Mouse (Mus musculus) spleen, adult 2 months (tissue): ENCODE data around the gene Wdhd1. TPM values are rescaled to one million over a fixed set of nuclear protein-coding genes. Genes with fewer than 3 reads are reported as not detected.

Experiments used
- DNase-seq, 2 experiments: peaks; one replicate each; pipeline versions ENCODE4 v3.0.0 to v3.0.0-alpha.2; 2012 to 2021; ENCODE audit warnings: low spot score in 2 of 2, low read depth in 1 of 2
- H3K27ac ChIP-seq: fragments of 200-500 bp; 2 replicates; pipeline ENCODE4 v1.5.1; 2012; ENCODE audit warnings: low read length, inconsistent platforms; ENCODE audit not compliant: insufficient read depth
- H3K27me3 ChIP-seq: fragments of 200-500 bp; 2 replicates; pipeline ENCODE4 v1.6.1; 2012; ENCODE audit warnings: mild to moderate bottlenecking, moderate library complexity, low read length, inconsistent platforms; ENCODE audit not compliant: control insufficient read depth, insufficient read depth
- H3K36me3 ChIP-seq: fragments of 200-500 bp; 2 replicates; pipeline ENCODE4 v1.6.1; 2012; ENCODE audit warnings: mild to moderate bottlenecking, low read length, inconsistent platforms; ENCODE audit not compliant: control insufficient read depth, insufficient read depth
- H3K4me1 ChIP-seq: fragments of 200-500 bp; 2 replicates; pipeline ENCODE4 v1.6.1; 2011; ENCODE audit warnings: inconsistent platforms; ENCODE audit not compliant: control insufficient read depth, insufficient read depth, insufficient read length
- H3K4me3 ChIP-seq: fragments of 200-500 bp; 2 replicates; pipeline ENCODE4 v1.5.1; 2011; ENCODE audit warnings: mild to moderate bottlenecking, inconsistent platforms; ENCODE audit not compliant: insufficient read depth, insufficient read length; ENCODE audit errors: extremely low read depth
- CTCF ChIP-seq: fragments of 200-500 bp; IDR thresholded peaks from 2 replicates; pipeline ENCODE4 v1.5.1; 2011; ENCODE audit warnings: mild to moderate bottlenecking, inconsistent platforms; ENCODE audit not compliant: insufficient read depth, insufficient read length, insufficient replicate concordance; ENCODE audit errors: extremely low read depth
- POLR2A ChIP-seq: fragments of 200-500 bp; IDR thresholded peaks from 2 replicates; pipeline ENCODE4 v1.6.1; 2011; ENCODE audit warnings: low read depth, low read length, inconsistent platforms
- WGBS: fragments of 180-500 bp; shearing (Covaris S2); methylation state at CpG from one replicate; pipeline ENCODE4 v1.1.7; 2018; 5-methylcytosine and 5-hydroxymethylcytosine counted together
- polyA plus RNA-seq: library from polyadenylated mRNA; depleted of rRNA; stranded (reverse); fragments of >200 nt; gene quantifications from 2 replicates; pipeline ENCODE4 v1.2.3, GENCODE M21; 2012

Wdhd1 gene
- polyA plus RNA-seq, 1 experiment = 2.7 TPM

DNA sequence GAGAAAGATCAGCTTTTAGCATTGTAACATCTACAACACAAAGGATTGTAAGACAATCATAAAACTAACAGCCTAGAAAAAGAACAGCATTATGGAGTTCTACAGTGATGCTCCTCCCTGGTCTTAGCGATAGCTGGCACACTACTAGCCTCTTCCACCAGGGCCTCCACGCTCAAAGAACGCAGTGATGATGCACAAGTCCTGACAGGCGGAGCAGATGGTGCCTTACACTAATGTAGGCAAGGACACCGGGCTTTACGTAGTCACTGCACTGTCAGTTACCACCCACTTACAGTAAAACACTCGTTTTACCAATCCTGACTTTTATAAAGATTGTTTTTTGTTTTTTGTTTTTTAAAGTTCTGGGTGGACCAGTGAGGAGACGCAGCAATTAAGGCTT lies 10.8 kb downstream of the Wdhd1 start:
- H3K27me3 ChIP-seq = no peaks in the 10 kb centered on the region
- H3K36me3 ChIP-seq = peaks cover 10% of the 10 kb centered on the region
- H3K27ac ChIP-seq = no peak overlapping the region
- DNase-seq = no peak
- 97% methylated on average over 8 of the region's 8 CpGs for WGBS
- no peak overlapping the region for H3K4me3 ChIP-seq
- TF ChIP-seq POLR2A = no peak
- TF ChIP-seq CTCF = no peak
- H3K4me1 ChIP-seq = no peaks in the 10 kb centered on the region

DNA sequence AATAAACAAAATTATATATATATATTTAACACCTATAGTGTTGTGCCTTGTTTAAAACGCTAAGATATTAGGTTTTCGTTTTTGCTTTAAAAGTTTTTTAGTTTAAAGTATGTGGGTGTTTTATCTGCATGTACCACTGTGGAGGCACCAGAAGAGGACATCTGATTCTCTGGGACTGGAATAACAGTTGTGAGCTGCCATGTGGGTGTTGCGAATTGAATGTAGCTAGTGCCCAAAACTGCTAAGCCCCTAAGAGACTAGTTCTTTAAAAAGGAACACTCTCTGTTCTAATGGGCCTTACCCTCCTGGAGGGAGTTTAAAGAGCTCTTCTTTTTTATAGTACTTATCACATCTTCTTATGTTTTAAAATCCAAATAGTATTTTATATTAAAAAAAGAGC lies 11.8 kb downstream of the Wdhd1 start:
- no peak for TF ChIP-seq CTCF
- no peak for TF ChIP-seq POLR2A
- no peaks in the 10 kb centered on the region for H3K27me3 ChIP-seq
- H3K27ac ChIP-seq = no peak overlapping the region
- no peak overlapping the region for H3K4me3 ChIP-seq
- no peaks in the 10 kb centered on the region for H3K4me1 ChIP-seq
- 98% methylated on average over 3 of the region's 3 CpGs for WGBS
- peaks cover 10% of the 10 kb centered on the region for H3K36me3 ChIP-seq
- no peak for DNase-seq

DNA sequence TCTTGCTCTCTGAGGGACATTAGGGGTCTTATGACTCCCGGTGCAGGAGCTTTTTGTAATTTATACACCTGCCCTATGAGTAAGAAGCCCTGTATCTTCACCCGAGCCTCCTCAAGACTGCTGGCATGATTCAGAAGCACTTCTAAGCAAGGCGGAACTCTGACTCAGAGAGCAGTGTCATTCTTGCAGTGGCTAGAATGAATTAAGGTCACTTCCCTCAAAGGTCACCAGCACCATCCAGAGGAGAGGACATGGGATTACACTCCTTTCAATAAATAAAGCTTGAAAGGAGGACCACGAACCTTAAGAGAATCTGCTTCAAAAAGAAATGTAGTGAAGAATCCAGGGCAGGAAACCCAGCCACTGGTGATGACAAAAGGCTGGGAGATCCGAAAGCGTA lies 26.8 kb downstream of the Wdhd1 start:
- H3K27ac ChIP-seq = no peak overlapping the region
- 88% methylated on average over 6 of the region's 6 CpGs for WGBS
- DNase-seq = no peak
- H3K36me3 ChIP-seq = peaks cover 14% of the 10 kb centered on the region
- no peak for TF ChIP-seq CTCF
- TF ChIP-seq POLR2A = no peak
- H3K4me3 ChIP-seq = no peak overlapping the region
- H3K4me1 ChIP-seq = no peaks in the 10 kb centered on the region
- H3K27me3 ChIP-seq = no peaks in the 10 kb centered on the region

DNA sequence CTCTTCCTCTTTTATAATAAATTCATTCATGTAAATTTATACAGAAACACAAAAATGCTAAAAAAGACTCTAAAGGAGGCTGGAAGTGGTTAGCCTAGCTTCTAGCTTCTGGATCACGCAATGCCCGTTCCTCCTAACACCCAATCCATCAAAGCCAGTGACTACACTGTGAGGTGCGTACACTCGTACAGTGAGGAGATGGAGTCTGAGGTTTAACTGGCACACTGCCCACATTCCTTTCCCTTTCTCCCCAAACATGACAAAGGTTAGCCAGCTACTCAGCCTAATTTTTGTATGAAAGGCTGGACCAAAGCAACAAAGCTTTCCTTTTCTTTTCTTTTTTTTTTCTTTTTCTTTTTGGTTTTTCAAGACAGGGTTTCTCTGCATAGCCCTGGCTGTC lies 33.9 kb downstream of the Wdhd1 start:
- H3K27me3 ChIP-seq = no peaks in the 10 kb centered on the region
- peaks cover 20% of the 10 kb centered on the region for H3K36me3 ChIP-seq
- H3K27ac ChIP-seq = no peak overlapping the region
- no peak for TF ChIP-seq POLR2A
- TF ChIP-seq CTCF = no peak
- no peak for DNase-seq
- 90% methylated on average over 4 of the region's 4 CpGs for WGBS
- H3K4me1 ChIP-seq = no peaks in the 10 kb centered on the region
- H3K4me3 ChIP-seq = no peak overlapping the region

DNA sequence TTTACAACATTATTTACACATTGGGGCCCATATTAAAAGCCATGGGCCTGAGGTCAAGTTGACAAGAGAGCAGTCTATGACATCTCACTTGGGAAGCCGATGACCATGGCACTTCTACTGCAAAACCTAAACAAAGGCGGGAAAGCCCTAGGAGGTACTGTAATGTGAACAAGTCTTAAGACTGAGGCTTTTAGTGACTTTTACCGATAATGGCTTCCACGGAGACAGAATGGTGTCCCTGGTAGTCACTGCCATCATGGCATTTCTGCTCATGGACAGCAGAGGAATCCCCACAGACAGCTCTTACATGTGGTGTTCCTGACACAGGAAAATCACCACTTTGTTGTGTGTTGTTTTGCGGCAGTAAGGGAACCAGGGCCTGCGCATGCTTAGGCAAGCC lies 35.6 kb downstream of the Wdhd1 start:
- peaks cover 11% of the 10 kb centered on the region for H3K36me3 ChIP-seq
- WGBS = 93% methylated on average over 6 of the region's 6 CpGs
- TF ChIP-seq CTCF (no peak), POLR2A (no peak)
- DNase-seq = no peak
- no peaks in the 10 kb centered on the region for H3K4me1 ChIP-seq
- H3K27me3 ChIP-seq = no peaks in the 10 kb centered on the region
- no peak overlapping the region for H3K4me3 ChIP-seq
- H3K27ac ChIP-seq = peak overlapping the region; percentile 54; the same call in 1 of the 2 replicates

DNA sequence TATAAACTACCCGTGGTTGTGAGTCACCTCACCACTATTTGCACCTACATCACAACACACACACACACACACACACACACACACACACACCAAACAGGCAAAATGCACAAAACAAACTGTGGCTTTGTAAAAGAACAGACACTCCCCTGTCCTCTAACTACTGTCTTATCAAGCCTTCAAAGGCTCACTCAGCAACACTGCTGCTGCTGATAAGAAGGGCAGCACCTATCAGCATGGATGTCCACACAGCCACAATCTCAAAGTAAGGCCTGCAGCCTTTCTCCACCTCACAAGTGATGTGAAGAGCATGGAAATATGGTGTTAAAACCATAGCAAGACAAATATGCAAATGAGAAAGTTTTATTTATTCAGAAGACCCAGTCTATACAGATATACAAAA lies 36.1 kb downstream of the Wdhd1 start:
- Histone ChIP-seq H3K27me3 (no peaks in the 10 kb centered on the region), H3K36me3 (peaks cover 11% of the 10 kb centered on the region), H3K4me3 (no peak overlapping the region), H3K27ac (no peak overlapping the region), H3K4me1 (no peaks in the 10 kb centered on the region)
- 84% methylated on average over 1 of the region's 1 CpGs for WGBS
- TF ChIP-seq POLR2A (no peak), CTCF (no peak)
- DNase-seq = no peak

DNA sequence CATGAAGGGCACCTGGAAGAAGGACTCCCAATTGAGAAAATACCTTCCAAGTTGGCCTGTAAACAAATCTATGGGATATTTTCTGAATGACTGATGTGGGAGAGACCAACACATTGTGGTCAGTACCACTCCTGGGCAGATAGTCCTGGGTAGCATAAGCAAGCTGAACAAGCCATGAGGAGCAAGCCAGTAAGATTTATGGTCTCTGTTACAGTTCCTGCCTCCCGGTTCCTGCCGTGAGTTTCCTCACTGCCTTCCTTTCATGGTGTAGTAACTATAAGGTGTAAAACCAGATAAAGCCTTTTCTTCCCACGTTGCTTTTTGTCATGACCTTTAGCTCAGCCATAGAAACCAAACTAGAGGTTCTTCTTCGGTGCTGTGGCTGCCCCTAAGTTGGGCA lies 39.4 kb downstream of the Wdhd1 start:
- TF ChIP-seq CTCF (no peak), POLR2A (no peak)
- WGBS = 87% methylated on average over 4 of the region's 4 CpGs

More for the DNA sequence above, 39.4 kb downstream of the Wdhd1 start:
- DNase-seq = no peak
- H3K36me3 ChIP-seq = peaks cover 4% of the 10 kb centered on the region
- H3K27me3 ChIP-seq = no peaks in the 10 kb centered on the region
- no peaks in the 10 kb centered on the region for H3K4me1 ChIP-seq
- H3K27ac ChIP-seq = no peak overlapping the region
- H3K4me3 ChIP-seq = no peak overlapping the region
